Mouse (Mus musculus) cerebellum, adult 9-11 months (tissue): Measurements from ENCODE around the gene Ndst2.
"Not testable (repeated sequence)": the region's sequence is repeated elsewhere in the genome, so short reads cannot be mapped to it uniquely, and the experiment has no call there.

Experiments used
- DNase-seq: peaks from one replicate; pipeline ENCODE4 v3.0.0; 2022

Ndst2 gene

DNA sequence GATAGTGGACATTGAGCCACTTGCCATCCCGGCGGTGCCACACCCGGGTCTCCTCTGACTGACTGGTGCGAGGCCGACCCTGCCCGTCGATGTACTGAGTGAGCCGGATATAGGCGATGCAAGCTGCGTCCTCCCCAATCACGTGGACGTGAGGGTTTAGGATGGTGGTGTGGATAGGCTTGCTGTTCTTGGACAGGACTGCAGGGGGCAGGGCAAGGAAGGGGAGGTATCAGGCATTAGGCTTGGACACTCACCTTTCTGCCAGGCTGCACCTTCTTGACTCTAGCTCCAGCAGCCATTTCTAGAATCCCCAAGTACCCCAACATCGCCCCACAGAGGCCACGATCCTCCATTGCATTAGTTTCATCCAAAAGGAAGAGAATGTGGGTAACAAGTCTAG lies 2.9 kb upstream of the Ndst2 start:
- DNase-seq = peak; percentile 69

DNA sequence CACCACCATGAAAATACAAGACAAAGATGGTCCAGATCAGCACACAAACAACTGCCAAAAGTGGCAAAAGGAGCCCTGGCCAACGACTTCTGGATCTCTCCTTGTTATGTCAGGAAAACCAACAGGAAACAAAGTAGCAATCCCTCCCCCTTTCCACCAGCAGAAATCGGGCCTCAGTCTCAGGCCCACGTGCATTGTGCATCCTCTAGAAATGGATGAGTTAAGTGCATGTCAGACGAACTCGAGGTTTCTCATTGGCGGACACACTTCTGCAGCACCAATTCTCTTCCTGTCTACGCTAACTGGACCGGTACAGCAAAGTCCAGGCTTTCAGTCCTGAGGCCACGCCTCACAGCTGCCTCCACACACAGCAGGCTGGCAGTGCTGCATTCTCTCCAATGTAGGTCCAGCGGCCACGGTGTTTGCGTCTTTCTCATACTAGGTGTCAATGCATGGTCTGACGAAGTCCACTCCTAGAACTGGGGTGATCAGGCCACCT lies 1.6 kb upstream of the Ndst2 start:
- no peak for DNase-seq

- DNase-seq = peak; percentile 56
Observed at GRCm38 (mm10) chr14:20735052-20735451, 690 bp upstream of the Ndst2 start.

- DNase-seq = no peak
Observed at GRCm38 (mm10) chr14:20733041-20733951, 1.1 kb downstream of the Ndst2 start.

DNA sequence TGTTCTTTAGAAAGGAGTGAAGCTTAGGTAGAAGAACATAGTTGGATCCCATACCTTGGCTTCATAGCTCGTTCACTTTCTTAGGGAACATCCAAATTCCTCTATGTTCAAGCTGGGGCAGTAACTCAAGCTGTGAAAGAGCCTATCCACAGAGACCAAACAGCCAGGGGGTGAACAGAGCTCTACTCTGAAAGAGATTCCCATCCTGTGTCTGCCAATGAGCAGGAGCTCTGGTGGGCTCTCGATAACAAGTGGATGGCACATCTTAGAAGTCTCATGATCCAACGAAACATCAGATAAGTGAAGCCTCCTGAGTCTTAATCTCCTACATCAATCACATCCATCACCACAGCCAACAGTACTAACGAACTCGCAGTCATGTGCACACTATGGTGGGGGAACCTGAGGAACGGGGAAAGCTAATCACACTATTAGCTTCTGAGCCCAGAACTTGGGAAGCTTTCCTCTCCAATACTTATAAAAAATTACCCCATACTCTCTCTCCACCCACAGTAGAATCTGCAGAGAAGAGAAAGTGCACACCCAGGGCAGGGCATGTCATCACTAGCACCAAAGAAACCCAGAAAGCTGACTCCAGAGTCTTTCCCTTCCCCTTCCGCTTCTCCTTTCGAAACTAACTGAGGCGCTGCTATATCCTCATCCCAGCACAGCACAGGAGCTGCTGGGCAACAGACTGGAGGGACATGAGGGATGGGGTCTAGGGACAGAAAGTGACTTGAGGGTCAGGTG lies 3.3 kb downstream of the Ndst2 start:
- DNase-seq = no peak

DNA sequence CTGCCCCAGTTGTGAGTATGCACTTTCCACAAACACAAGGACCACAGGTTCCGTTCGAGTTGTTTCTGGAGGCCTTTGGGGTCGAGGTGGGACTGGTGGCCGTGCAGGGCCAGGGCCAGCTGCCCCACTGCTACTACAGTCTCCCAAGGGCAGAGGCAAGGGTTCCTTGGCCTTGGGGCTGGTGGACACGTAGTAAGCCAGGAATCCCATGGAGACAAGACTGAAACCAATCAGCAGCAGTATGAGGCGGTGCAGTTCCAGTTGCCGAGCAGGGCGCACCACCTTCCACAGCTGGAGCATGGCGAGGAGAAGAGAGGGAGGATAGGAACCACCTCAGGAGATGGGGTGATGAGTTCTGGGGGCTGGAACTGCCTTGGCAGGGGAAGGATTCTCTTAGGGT lies 4.5 kb downstream of the Ndst2 start:
- no peak for DNase-seq

GRCm38 (mm10) chr14:20725660-20726339 lies 8.6 kb downstream of the Ndst2 start:
- DNase-seq = no peak

DNA sequence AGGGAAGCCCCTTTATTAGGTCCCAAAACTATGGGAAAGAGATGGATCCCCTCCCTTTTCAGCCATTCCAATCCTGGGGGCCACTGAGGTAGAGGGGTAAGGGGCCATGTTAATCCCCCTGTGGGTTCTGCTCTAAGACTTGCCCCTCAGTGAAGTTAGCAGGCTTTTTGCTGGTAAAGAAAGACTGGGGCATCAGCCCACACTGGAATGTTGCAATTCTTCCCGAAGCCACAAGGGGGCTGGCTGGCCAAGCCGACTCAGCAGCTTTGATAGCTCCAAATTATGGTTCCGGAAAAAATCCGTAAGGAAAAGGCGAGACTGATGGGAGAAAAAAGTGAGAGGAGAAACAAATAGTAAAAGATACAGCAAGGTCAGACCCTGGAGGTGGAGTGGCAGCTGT lies 10.3 kb downstream of the Ndst2 start:
- peak; percentile 57 for DNase-seq

DNA sequence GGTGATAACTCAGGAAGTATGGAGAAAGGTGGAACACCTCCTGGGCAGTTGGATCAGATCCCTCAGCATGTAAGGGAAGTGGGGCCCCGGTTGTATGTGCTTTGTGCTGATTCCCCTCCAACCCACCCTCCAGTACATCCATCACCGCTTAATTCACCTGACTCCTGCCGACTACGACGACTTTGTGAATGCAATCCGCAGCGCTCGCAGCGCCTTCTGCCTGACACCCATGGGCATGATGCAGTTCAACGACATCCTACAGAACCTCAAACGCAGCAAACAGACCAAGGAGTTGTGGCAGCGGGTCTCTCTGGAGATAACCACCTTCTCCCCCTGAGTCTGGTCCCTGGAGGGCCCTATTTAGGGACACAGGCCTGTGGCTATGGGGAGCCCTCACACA lies 11.4 kb downstream of the Ndst2 start:
- DNase-seq = no peak

- DNase-seq = no peak
Observed at GRCm38 (mm10) chr14:20721371-20721770, 13.0 kb downstream of the Ndst2 start.

DNA sequence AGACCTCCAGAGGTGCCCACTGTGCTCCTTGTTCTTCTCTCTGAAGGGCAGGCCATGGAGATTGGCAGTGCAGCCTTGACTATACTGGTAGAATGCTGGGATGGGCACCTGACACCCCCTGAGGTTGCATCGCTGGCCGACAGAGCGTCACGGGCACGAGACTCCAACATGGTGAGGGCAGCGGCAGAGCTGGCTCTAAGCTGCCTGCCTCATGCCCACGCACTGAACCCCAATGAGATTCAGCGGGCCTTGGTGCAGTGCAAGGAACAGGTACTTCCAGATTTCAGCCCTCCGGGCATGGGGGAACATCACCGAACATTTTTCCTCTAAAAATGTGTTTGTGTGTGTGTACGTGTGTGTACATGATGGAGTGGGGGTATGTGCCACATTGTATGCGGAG lies 14.6 kb downstream of the Ndst2 start:
- DNase-seq = no peak

DNA sequence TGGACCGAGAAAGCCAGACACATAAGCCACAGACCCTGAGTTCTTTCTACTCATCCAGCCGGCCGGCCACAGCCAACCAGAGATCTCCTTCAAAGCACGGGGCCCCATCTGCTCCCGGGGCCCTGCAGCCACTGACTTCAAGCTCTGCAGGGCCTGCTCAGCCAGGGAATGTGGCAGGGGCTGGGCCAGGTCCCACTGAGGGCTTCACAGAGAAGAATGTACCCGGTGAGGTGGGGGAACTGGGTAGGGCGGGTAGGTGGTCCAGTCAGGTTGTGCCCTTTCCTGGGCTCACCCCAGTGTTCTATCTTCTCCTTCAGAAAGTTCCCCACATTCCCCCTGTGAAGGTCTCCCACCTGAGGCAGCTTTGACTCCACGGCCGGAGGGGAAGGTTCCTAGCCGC lies 15.9 kb downstream of the Ndst2 start:
- DNase-seq = no peak

DNA sequence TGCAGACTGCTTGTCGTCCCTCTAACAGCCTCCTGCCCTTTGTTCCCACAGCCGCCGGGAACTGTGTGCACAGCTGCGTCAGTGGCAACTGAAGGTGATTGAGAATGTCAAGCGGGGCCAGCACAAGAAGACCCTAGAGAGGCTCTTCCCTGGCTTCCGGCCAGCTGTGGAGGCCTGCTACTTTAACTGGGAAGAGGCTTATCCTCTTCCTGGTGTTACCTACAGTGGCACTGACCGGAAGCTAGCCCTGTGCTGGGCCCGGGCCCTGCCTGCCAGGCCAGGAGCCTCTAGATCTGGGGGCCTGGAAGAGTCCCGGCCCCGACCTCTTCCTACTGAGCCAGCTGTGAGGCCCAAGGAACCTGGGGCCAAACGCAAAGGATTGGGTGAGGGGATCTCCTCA lies 20.5 kb downstream of the Ndst2 start:
- DNase-seq = no peak

- DNase-seq = no peak
Observed at GRCm38 (mm10) chr14:20708239-20708638, 26.1 kb downstream of the Ndst2 start.

DNA sequence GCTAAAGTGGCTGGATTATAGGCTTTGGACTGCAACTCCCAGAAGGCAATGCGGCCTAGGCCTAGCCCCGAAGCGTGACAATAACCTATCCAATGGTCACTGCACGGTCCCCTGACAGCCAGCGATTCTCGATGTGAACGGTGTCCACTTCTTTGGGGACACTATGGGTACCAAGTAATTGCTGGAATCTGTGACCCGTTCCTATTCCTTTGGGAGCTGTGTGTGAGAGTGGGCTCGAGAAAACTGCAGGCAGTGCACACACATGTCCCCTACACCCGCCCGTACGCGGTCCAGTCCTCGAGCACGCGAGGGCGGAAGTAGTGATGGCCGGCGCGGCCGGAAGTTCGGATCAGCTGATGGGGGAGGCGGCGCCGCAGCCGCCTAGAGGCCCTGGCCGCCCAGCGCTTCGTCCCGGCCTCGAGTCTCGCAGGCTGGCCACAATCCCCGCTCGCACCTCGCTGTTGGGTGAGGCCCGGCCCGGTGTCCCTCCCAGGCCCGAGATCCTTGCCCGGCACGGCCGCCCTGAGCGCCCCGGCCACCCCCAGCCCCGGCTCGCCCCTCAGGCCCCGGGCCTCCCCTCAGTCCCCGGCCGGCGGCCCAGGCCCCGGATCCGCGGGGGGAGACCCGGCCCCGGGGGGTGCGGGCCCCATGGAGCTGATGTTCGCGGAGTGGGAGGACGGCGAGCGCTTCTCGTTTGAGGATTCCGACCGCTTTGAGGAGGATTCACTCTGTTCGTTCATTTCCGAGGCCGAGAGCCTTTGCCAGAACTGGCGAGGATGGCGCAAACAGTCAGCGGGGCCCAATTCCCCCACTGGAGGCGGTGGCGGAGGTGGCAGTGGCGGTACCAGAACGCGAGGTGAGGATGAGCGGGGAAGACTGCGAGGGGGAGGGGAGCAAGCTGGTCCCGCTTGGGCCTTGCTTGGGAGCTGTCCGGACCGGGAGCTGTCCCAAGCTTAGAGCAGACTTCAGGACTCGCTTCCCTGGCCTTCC lies 26.9 kb downstream of the Ndst2 start, which contains the start of gene Zswim8:
Gene Zswim8 (plus strand): TSS at position 352 of the 990 bp plus-strand sequence.
- DNase-seq = peak; percentile 91

GRCm38 (mm10) chr14:20703461-20703860 lies 30.9 kb downstream of the Ndst2 start:
- not testable (repeated sequence) for DNase-seq

- peak; percentile 88 for DNase-seq
Observed at GRCm38 (mm10) chr14:20702741-20703381, 31.5 kb downstream of the Ndst2 start, which contains the start of gene Chchd1. Gene Chchd1, plus strand, starts transcription at chr14:20703006.

DNA sequence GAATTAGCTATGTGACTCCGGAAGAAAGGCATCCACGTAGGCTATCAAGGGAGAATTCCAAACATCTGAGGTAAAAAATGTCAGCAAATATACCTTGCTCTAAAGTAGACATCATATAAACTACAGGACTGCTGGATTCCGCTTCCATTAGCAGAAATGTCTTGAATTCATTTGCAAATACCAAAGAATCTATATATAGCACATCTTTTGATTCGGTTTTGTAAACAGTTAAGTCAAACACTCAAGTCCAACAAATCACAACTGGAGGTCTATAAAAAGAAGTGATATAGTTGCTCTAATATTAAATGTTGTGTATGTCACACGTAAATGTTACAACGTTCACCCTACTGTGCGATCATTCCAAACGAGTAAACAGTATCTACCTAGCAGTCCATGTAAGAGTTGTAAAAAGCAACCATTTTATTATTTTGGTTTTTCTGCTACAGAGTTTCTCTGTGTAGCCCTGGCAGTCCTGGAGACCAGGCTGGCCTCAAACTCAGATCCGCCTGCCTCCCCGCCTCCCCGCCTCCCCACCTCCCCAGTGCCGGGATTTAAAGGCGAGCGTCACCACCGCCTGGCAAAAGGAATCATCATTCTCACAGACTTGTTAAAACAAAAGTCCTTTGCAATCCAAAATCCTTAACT lies 32.1 kb downstream of the Ndst2 start:
- DNase-seq = no peak

GRCm38 (mm10) chr14:20701554-20701953 lies 32.8 kb downstream of the Ndst2 start:
- no peak for DNase-seq

GRCm38 (mm10) chr14:20700362-20700761 lies 34.0 kb downstream of the Ndst2 start:
- no peak for DNase-seq

DNA sequence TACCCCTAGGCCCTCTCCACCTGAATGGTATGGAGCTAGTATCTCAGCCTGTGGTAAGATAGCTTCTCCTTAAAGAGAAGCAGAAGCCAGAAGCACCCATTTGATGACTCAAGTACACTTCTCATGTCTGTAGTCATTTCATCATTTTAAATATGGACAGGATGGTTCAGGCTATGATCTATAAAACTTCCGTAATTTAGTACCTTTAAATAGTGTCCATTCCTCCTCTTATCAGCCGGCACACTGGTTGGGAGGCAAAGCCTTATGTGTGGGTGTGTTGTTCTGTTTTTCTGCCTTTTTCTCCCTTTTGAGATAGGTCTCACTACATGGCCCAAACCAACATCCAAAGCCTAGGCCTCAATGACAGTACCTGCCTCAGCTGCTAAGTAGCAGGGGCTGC lies 35.8 kb downstream of the Ndst2 start:
- no peak for DNase-seq
